Mouse (Mus musculus): ENCODE results near the gene Kdelr1. TPM values are rescaled to one million over a fixed set of nuclear protein-coding genes. Genes with fewer than 3 reads are reported as not detected.

Gene Kdelr1
- total and polyA plus RNA-seq, 3 experiments: 42.3 to 60.6 TPM; not detected in 1

DNA sequence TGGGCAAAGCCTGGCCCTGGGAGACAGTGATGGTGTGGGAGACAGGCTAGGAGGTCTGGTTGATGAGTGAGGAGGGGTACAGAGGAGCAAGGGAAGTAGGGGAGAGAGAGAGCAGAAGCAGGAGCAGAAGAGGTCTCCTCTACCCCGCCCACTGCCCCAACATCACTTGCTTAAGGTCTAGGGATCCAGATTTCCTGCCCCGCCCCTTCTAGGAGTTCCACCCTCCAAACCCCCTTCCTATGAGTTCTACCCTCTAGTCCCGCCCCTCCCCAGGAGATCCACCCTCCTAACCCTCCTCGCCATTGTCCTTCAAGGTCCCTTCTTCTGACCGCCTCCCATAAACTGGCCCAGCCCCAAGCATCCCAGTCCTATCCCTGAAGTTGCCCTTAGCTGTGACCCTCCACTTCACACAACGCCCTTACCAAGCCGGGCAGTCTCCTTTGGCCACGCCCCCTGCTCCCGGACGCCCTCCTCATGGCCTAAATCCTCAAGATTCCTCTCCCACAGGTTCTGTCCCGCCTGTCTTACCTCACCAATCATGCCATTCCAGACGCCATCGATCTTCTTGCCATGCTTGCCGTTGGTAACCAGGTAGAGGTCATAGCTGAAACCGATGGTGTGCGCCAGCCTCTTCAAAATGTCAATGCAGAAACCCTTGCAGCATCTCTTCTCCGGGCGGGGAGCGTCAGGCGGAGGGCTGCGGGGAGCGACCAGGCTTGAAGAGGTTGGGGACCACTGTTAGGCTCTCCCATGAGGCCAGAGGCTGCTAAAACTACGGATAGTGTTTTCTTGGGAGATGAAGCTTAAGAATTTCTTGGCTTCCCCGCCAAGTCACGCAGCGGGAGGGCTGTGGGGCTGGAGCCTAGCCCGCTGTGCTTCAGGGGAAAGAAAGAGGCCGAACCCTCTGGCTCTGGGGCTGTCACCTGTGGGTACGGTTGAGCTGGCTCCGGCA lies 15.3 kb upstream of the Kdelr1 start:
- no peaks in the 10 kb centered on the region for H3K36me3 ChIP-seq (ENCODE audit: control insufficient read depth in 1 of 2, insufficient read depth in 2 of 2, low read length in 2 of 2)
- H3K27ac ChIP-seq (ENCODE audit: control insufficient read depth, low read depth, low read length): no peak overlapping the region
- no peaks in the 10 kb centered on the region for H3K9me3 ChIP-seq (replicated peaks; ENCODE audit: insufficient read depth, low read length)
- no peak for DNase-seq (ENCODE audit: low read depth, low spot score)
- H3K79me2 ChIP-seq (ENCODE audit: control insufficient read depth, insufficient read depth, low read length, poor library complexity): no peaks in the 10 kb centered on the region
- no peaks in the 10 kb centered on the region for H3K27me3 ChIP-seq (ENCODE audit: control insufficient read depth in 1 of 2, insufficient read depth in 2 of 2, low read length in 2 of 2)
- H3K4me1 ChIP-seq (ENCODE audit: control insufficient read depth in 1 of 2, insufficient read depth in 2 of 2, low read length in 2 of 2): no peaks in the 10 kb centered on the region
- no peak overlapping the region for H3K4me3 ChIP-seq (ENCODE audit: control insufficient read depth in 1 of 2, insufficient read depth in 1 of 2, low read depth in 2 of 2, low read length in 2 of 2)
- TF ChIP-seq GABPA (IDR thresholded peaks at IDR 0.05; ENCODE audit: low read depth, low read length) (no peak), MYB (IDR thresholded peaks at IDR 0.05; ENCODE audit: low read depth, low read length) (no peak), CHD2 (IDR thresholded peaks at IDR 0.05; ENCODE audit: low read length) (no peak), UBTF (IDR thresholded peaks at IDR 0.05; ENCODE audit: borderline replicate concordance, insufficient read depth, low read depth, low read length) (no peak), EP300 (IDR thresholded peaks at IDR 0.05; ENCODE audit: low read depth in 1 of 2, low read length in 2 of 2) (no peak), SMC3 (IDR thresholded peaks at IDR 0.05; ENCODE audit: low read depth, low read length) (no peak), HCFC1 (IDR thresholded peaks at IDR 0.05; ENCODE audit: low read depth, low read length) (no peak), ZMIZ1 (IDR thresholded peaks at IDR 0.05; ENCODE audit: low read depth, low read length) (no peak), USF1 (IDR thresholded peaks at IDR 0.05; ENCODE audit: low read depth, low read length) (no peak)
- no peak overlapping the region for H3K9ac ChIP-seq (ENCODE audit: control insufficient read depth, low read depth, low read length, poor library complexity, severe bottlenecking)

DNA sequence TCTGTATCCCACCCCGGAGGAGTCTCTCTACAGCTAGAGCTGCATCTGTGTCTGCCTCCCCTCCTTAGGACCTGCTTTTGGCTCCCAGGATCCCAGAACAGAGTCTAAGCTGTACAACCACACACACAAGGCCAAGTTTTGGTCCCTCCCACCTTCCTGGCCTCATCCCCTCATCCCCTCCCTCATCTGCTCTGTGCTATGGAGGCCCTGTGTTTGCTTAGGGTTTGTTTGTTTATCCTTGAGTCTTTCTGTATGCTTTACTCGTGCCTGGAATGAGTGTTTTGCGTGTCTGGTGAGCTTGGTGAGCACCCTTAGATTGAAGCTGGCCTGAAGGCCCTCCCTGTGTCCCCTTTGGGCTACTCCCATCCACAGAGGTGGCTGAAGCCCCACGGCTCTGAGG lies 13.6 kb upstream of the Kdelr1 start:
- Histone ChIP-seq H3K9me3 (replicated peaks; ENCODE audit: insufficient read depth, low read length) (no peaks in the 10 kb centered on the region), H3K79me2 (ENCODE audit: control insufficient read depth, insufficient read depth, low read length, poor library complexity) (no peaks in the 10 kb centered on the region), H3K36me3 (ENCODE audit: control insufficient read depth in 1 of 2, insufficient read depth in 2 of 2, low read length in 2 of 2) (no peaks in the 10 kb centered on the region), H3K27ac (ENCODE audit: control insufficient read depth, low read depth, low read length) (no peak overlapping the region), H3K4me3 (ENCODE audit: control insufficient read depth in 1 of 2, insufficient read depth in 1 of 2, low read depth in 2 of 2, low read length in 2 of 2) (no peak overlapping the region), H3K4me1 (ENCODE audit: control insufficient read depth in 1 of 2, insufficient read depth in 2 of 2, low read length in 2 of 2) (0 out of 4 replicates have a peak, but pooled peaks cover 0 to under 1% of the 10 kb centered on the region in 2 experiments), H3K27me3 (ENCODE audit: control insufficient read depth in 1 of 2, insufficient read depth in 2 of 2, low read length in 2 of 2) (no peaks in the 10 kb centered on the region), H3K9ac (ENCODE audit: control insufficient read depth, low read depth, low read length, poor library complexity, severe bottlenecking) (no peak overlapping the region)
- TF ChIP-seq ZKSCAN1 (IDR thresholded peaks at IDR 0.05; ENCODE audit: low read depth, low read length) (no peak), POLR2AphosphoS5 (IDR thresholded peaks at IDR 0.05; ENCODE audit: borderline replicate concordance, low read depth, low read length) (no peak)
- no peak for DNase-seq (ENCODE audit: low read depth, low spot score)

DNA sequence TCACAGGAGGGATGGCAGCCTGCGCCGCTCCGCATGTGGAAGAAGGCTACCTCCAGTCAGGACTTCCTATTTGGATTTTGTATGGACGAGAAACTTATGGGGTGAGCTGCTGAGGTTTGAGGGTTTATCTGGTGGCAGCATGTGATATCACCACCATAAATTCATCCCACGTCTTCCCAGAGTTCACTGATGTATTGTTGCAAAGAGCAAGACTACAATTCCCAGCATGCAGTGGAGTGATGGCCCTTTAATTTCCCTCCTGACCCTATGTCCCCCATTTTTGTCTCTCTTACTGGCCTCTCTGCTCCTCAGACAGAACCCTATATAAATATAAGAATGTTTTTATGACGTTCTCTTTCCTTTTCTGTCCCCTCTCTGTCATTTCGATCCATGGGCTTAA lies 9.8 kb upstream of the Kdelr1 start:
- TF ChIP-seq RCOR1 (IDR thresholded peaks at IDR 0.05; ENCODE audit: low read depth, low read length): no peak
- TF ChIP-seq HCFC1 (IDR thresholded peaks at IDR 0.05; ENCODE audit: low read depth, low read length): peak; percentile 64
- no peak for DNase-seq (ENCODE audit: low read depth, low spot score)
- peaks cover 2% of the 10 kb centered on the region; the same call in 1 of the 2 replicates for H3K79me2 ChIP-seq (ENCODE audit: control insufficient read depth, insufficient read depth, low read length, poor library complexity)

More for the DNA sequence above, 9.8 kb upstream of the Kdelr1 start:
- Histone ChIP-seq H3K4me1 (ENCODE audit: control insufficient read depth in 1 of 2, insufficient read depth in 2 of 2, low read length in 2 of 2) (peaks cover 5 to 19% of the 10 kb centered on the region in 2 experiments; a peak in 3 of 4 replicates), H3K9me3 (replicated peaks; ENCODE audit: insufficient read depth, low read length) (no peaks in the 10 kb centered on the region), H3K9ac (ENCODE audit: control insufficient read depth, low read depth, low read length, poor library complexity, severe bottlenecking) (no peak overlapping the region), H3K27ac (ENCODE audit: control insufficient read depth, low read depth, low read length) (no peak overlapping the region), H3K27me3 (ENCODE audit: control insufficient read depth in 1 of 2, insufficient read depth in 2 of 2, low read length in 2 of 2) (no peaks in the 10 kb centered on the region), H3K36me3 (ENCODE audit: control insufficient read depth in 1 of 2, insufficient read depth in 2 of 2, low read length in 2 of 2) (peaks cover 0 to 5% of the 10 kb centered on the region in 2 experiments; a peak in 1 of 4 replicates), H3K4me3 (ENCODE audit: control insufficient read depth in 1 of 2, insufficient read depth in 1 of 2, low read depth in 2 of 2, low read length in 2 of 2) (no peak overlapping the region)

Data from MEL (cell line).